Mouse (Mus musculus) CH12.LX (cell line): Measurements from ENCODE around the gene Slc26a8. TPM values are rescaled to one million over a fixed set of nuclear protein-coding genes. Genes with fewer than 3 reads are reported as not detected.

Experiments used
- DNase-seq: peaks from one replicate; pipeline ENCODE4 v3.0.0-alpha.2; 2013; ENCODE audit errors: extremely low read depth
- H3K27ac ChIP-seq: 2 replicates; pipeline ENCODE4 v1.5.1; 2012; ENCODE audit warnings: low read depth, mild to moderate bottlenecking, control low read depth, moderate library complexity; ENCODE audit not compliant: insufficient read depth
- H3K27me3 ChIP-seq: replicated peaks from 2 replicates; pipeline ENCODE3; 2012; ENCODE audit warnings: inconsistent platforms
- H3K36me3 ChIP-seq, 2 experiments: replicated peaks in 1 of 2; 2 replicates each; pipeline versions ENCODE3 to v1.6.1; 2012; ENCODE audit warnings: inconsistent platforms in 1 of 2, low read length in 1 of 2, mild to moderate bottlenecking in 1 of 2, mixed read lengths in 1 of 2, moderate library complexity in 1 of 2; ENCODE audit not compliant: control insufficient read depth in 1 of 2, insufficient read depth in 1 of 2
- H3K4me1 ChIP-seq, 2 experiments: 2 replicates each; pipeline ENCODE4 v1.6.1; 2012; ENCODE audit warnings: inconsistent platforms in 1 of 2, moderate library complexity in 1 of 2; ENCODE audit not compliant: insufficient read depth in 2 of 2, control insufficient read depth in 1 of 2
- H3K4me2 ChIP-seq: 2 replicates; pipeline ENCODE4 v1.6.1; 2012; ENCODE audit warnings: low read depth, mild to moderate bottlenecking, control low read depth; ENCODE audit not compliant: poor library complexity, insufficient read depth, severe bottlenecking
- H3K4me3 ChIP-seq, 3 experiments: fragments of 150-350 bp in 1 of 3; sonication (generic) in 1 of 3; replicated peaks in 1 of 3; 2 replicates each; pipeline versions ENCODE3 to v1.5.1; 2011 to 2012; ENCODE audit warnings: low read depth in 2 of 3, low read length in 2 of 3, mild to moderate bottlenecking in 2 of 3, moderate library complexity in 2 of 3, control low read depth in 1 of 3, improper control_type of control experiment in 1 of 3, inconsistent platforms in 1 of 3, mixed read lengths in 1 of 3; ENCODE audit not compliant: poor library complexity in 1 of 3
- H3K79me2 ChIP-seq: replicated peaks from 2 replicates; pipeline ENCODE4 v1.6.1; 2012; ENCODE audit warnings: mild to moderate bottlenecking, moderate library complexity; ENCODE audit not compliant: control insufficient read depth, poor library complexity, insufficient read depth, severe bottlenecking; ENCODE audit errors: extremely low read depth
- H3K9ac ChIP-seq: 2 replicates; pipeline ENCODE4 v1.6.1; 2012; ENCODE audit warnings: low read depth, mild to moderate bottlenecking, control low read depth, moderate library complexity; ENCODE audit not compliant: insufficient read depth
- H3K9me3 ChIP-seq: replicated peaks from 2 replicates; pipeline ENCODE3; 2012; ENCODE audit warnings: low read length, inconsistent platforms, mixed read lengths
- BHLHE40 ChIP-seq: IDR thresholded peaks from 2 replicates; pipeline ENCODE4 v1.6.1; 2011; ENCODE audit warnings: mild to moderate bottlenecking, low read depth, low read length, improper control_type of control experiment
- CHD2 ChIP-seq: IDR thresholded peaks from 2 replicates; pipeline ENCODE4 v1.6.1; 2011; ENCODE audit warnings: low read length, improper control_type of control experiment
- E2F4 ChIP-seq: IDR thresholded peaks from 2 replicates; pipeline ENCODE4 v1.6.1; 2011; ENCODE audit warnings: low read depth, low read length, improper control_type of control experiment; ENCODE audit not compliant: insufficient replicate concordance
- ELF1 ChIP-seq: IDR thresholded peaks from 2 replicates; pipeline ENCODE4 v1.6.1; 2014; ENCODE audit warnings: low read depth, mild to moderate bottlenecking, inconsistent platforms, low read length, improper control_type of control experiment
- EP300 ChIP-seq: IDR thresholded peaks from 2 replicates; pipeline ENCODE4 v1.6.1; 2011; ENCODE audit warnings: low read length, improper control_type of control experiment
- GABPA ChIP-seq: IDR thresholded peaks from 2 replicates; pipeline ENCODE4 v1.6.1; 2012; ENCODE audit warnings: low read depth, low read length, improper control_type of control experiment, inconsistent platforms; ENCODE audit not compliant: insufficient replicate concordance
- IRF4 ChIP-seq: IDR thresholded peaks from 2 replicates; pipeline ENCODE4 v1.6.1; 2014; ENCODE audit warnings: low read depth, mild to moderate bottlenecking, inconsistent platforms, low read length, improper control_type of control experiment
- JUN ChIP-seq: IDR thresholded peaks from 2 replicates; pipeline ENCODE4 v1.6.1; 2011; ENCODE audit warnings: low read depth, mild to moderate bottlenecking, low read length, improper control_type of control experiment, moderate library complexity; ENCODE audit not compliant: insufficient read depth
- JUND ChIP-seq: conservative IDR thresholded peaks from 2 replicates; pipeline ENCODE4 v1.6.1; 2011; ENCODE audit warnings: low read depth, low read length, improper control_type of control experiment
- KAT2A ChIP-seq: IDR thresholded peaks from 2 replicates; pipeline ENCODE4 v1.6.1; 2012; ENCODE audit warnings: low read length, improper control_type of control experiment, inconsistent platforms; ENCODE audit not compliant: insufficient replicate concordance
- MAFK ChIP-seq: IDR thresholded peaks from 2 replicates; pipeline ENCODE4 v1.6.1; 2011; ENCODE audit warnings: low read length, improper control_type of control experiment; ENCODE audit not compliant: insufficient replicate concordance
- MAZ ChIP-seq: IDR thresholded peaks from 2 replicates; pipeline ENCODE4 v1.6.1; 2012; ENCODE audit warnings: low read depth, mild to moderate bottlenecking, inconsistent platforms, low read length, improper control_type of control experiment, moderate library complexity
- MXI1 ChIP-seq: IDR thresholded peaks from 2 replicates; pipeline ENCODE4 v1.6.1; 2011; ENCODE audit warnings: mild to moderate bottlenecking, low read depth, low read length, improper control_type of control experiment
- MYC ChIP-seq: IDR thresholded peaks from 2 replicates; pipeline ENCODE4 v1.6.1; 2011; ENCODE audit warnings: low read depth, mild to moderate bottlenecking, improper control_type of control experiment, low read length
- NRF1 ChIP-seq: IDR thresholded peaks from 2 replicates; pipeline ENCODE4 v1.6.1; 2014; ENCODE audit warnings: low read depth, mild to moderate bottlenecking, inconsistent platforms, low read length, improper control_type of control experiment, moderate library complexity
- PAX5 ChIP-seq: IDR thresholded peaks from 2 replicates; pipeline ENCODE4 v1.6.1; 2012; ENCODE audit warnings: low read length, inconsistent platforms, mixed read lengths
- POLR2AphosphoS2 ChIP-seq: IDR thresholded peaks from 2 replicates; pipeline ENCODE4 v1.6.1; 2011; ENCODE audit warnings: low read depth, low read length, improper control_type of control experiment
- RAD21 ChIP-seq: IDR thresholded peaks from 2 replicates; pipeline ENCODE4 v1.6.1; 2011; ENCODE audit warnings: low read depth, mild to moderate bottlenecking, low read length, improper control_type of control experiment, moderate library complexity
- SIN3A ChIP-seq: IDR thresholded peaks from 2 replicates; pipeline ENCODE4 v1.6.1; 2012; ENCODE audit warnings: low read length, improper control_type of control experiment, inconsistent platforms
- TCF12 ChIP-seq: IDR thresholded peaks from 2 replicates; pipeline ENCODE4 v1.6.1; 2014; ENCODE audit warnings: low read depth, mild to moderate bottlenecking, inconsistent platforms, low read length, improper control_type of control experiment
- UBTF ChIP-seq: IDR thresholded peaks from 2 replicates; pipeline ENCODE4 v1.6.1; 2012; ENCODE audit warnings: low read depth, mild to moderate bottlenecking, inconsistent platforms, low read length, improper control_type of control experiment, moderate library complexity
- USF1 ChIP-seq: IDR thresholded peaks from 2 replicates; pipeline ENCODE4 v1.6.1; 2014; ENCODE audit warnings: low read depth, mild to moderate bottlenecking, inconsistent platforms, low read length, improper control_type of control experiment
- ZC3H11A ChIP-seq: IDR thresholded peaks from 2 replicates; pipeline ENCODE4 v1.6.1; 2012; ENCODE audit warnings: low read depth, mild to moderate bottlenecking, inconsistent platforms, low read length, improper control_type of control experiment
- ZKSCAN1 ChIP-seq: IDR thresholded peaks from 2 replicates; pipeline ENCODE4 v1.6.1; 2012; ENCODE audit warnings: low read depth, inconsistent platforms, low read length, improper control_type of control experiment, borderline replicate concordance
- ZMIZ1 ChIP-seq: IDR thresholded peaks from 2 replicates; pipeline ENCODE4 v1.6.1; 2012; ENCODE audit warnings: low read depth, mild to moderate bottlenecking, inconsistent platforms, low read length, improper control_type of control experiment
- ZNF384 ChIP-seq: IDR thresholded peaks from 2 replicates; pipeline ENCODE4 v1.6.1; 2012; ENCODE audit warnings: low read depth, low read length, improper control_type of control experiment, inconsistent platforms
- dilution Hi-C: fragments of 300-500 bp; cut with MboI; formaldehyde crosslinking; loops from 2 replicates; pipeline ENCODE4 v1.14.3; 2020; ENCODE audit warnings: low sequenced_read_pairs; ENCODE audit not compliant: extremely low pct_unique_long_range_greater_than_20kb, extremely low pct_ligation_motif_present
- in situ Hi-C: fragments of 300-500 bp; cut with MboI; formaldehyde crosslinking; loops from 3 replicates; pipeline ENCODE4 v1.14.3; 2019; ENCODE audit warnings: low sequenced_read_pairs, low pct_ligation_motif_present, low pct_unique_long_range_greater_than_20kb, mixed read lengths
- polyA plus RNA-seq: library from polyadenylated mRNA; unstranded; fragments of >175 nt; gene quantifications from 2 replicates; pipeline ENCODE4 v1.2.1, GENCODE M21; 2012; ENCODE audit warnings: low read depth; ENCODE audit not compliant: insufficient read length
- total RNA-seq, 2 experiments: library from RNA; depleted of rRNA; stranded (reverse); fragments of 300-350 nt in 1 of 2; fragments of >200 nt in 1 of 2; gene quantifications; 2 replicates each; pipeline ENCODE4 v1.2.3; 2012 to 2014

Gene Slc26a8
- total and polyA plus RNA-seq, 3 experiments, result 0.44 TPM; not detected in 2

GRCm38 (mm10) chr17:28682311-28683084 is 7.5 kb downstream of the Slc26a8 start:
- H3K79me2 ChIP-seq, result no peaks in the 10 kb centered on the region
- H3K36me3 ChIP-seq, result no peaks in the 10 kb centered on the region
- no peak for DNase-seq
- no peak overlapping the region for H3K27ac ChIP-seq
- no peak overlapping the region for H3K4me2 ChIP-seq
- peaks cover 2% of the 10 kb centered on the region for H3K9me3 ChIP-seq
- no peak overlapping the region for H3K9ac ChIP-seq
- H3K4me3 ChIP-seq, result no peak overlapping the region
- TF ChIP-seq MYC (no peak), CHD2 (no peak), BHLHE40 (no peak), JUN (no peak), GABPA (no peak), MXI1 (no peak), MAFK (no peak), EP300 (no peak), USF1 (no peak), E2F4 (no peak), JUND (no peak), ZC3H11A (no peak), UBTF (no peak), KAT2A (no peak), SIN3A (no peak)
- TF ChIP-seq, all 38 proteins: peak for 0
- Histone ChIP-seq H3K27me3 (no peaks in the 10 kb centered on the region), H3K4me1 (no peaks in the 10 kb centered on the region)
- in situ Hi-C loops, result no loop called here
- dilution Hi-C loops, result no loop called here

DNA sequence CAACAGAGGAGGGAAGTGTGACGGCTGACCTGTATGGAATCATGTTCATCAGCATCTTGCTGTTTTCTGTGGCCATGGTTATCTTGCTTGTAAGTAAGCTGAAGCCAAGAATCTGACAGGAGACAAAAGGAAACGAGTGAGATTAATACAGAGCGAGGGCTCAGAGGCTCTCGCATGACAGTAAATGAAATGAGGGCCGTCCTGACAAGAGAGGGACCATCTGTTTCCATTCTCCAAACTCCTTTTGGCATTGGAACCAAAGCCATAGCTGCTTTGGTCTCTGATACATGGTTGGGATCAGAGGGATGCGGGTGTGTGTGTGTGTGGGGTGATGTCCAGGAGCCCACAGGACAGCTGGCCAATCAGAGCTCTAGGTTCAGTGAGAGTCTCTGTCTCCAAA is 30.5 kb downstream of the Slc26a8 start:
- no peak overlapping the region for H3K4me3 ChIP-seq
- H3K9me3 ChIP-seq, result no peaks in the 10 kb centered on the region
- dilution Hi-C loops (no loop called here), in situ Hi-C loops (no loop called here)
- H3K36me3 ChIP-seq, result no peaks in the 10 kb centered on the region
- H3K4me1 ChIP-seq, result 0 out of 4 replicates have a peak, but pooled peaks cover 0 to 3% of the 10 kb centered on the region in 2 experiments
- no peaks in the 10 kb centered on the region for H3K79me2 ChIP-seq
- no peak overlapping the region for H3K9ac ChIP-seq
- DNase-seq, result no peak
- peaks cover under 1% of the 10 kb centered on the region for H3K27me3 ChIP-seq
- TF ChIP-seq MAZ, result no peak
- TF ChIP-seq TCF12, result no peak
- no peak for TF ChIP-seq GABPA
- TF ChIP-seq ZMIZ1, result no peak
- no peak for TF ChIP-seq JUND
- no peak for TF ChIP-seq KAT2A
- TF ChIP-seq BHLHE40, result no peak
- TF ChIP-seq MYC, result no peak
- TF ChIP-seq UBTF, result no peak
- no peak for TF ChIP-seq USF1
- TF ChIP-seq RAD21, result no peak
- TF ChIP-seq IRF4, result no peak
- no peak for TF ChIP-seq ZKSCAN1
- TF ChIP-seq MXI1, result no peak
- no peak for TF ChIP-seq ELF1
- no peak for TF ChIP-seq EP300
- no peak for TF ChIP-seq POLR2AphosphoS2
- no peak for TF ChIP-seq ZNF384
- no peak for TF ChIP-seq NRF1
- TF ChIP-seq PAX5, result no peak
- no peak overlapping the region for H3K4me2 ChIP-seq
- no peak overlapping the region for H3K27ac ChIP-seq
